27 mouse cellular contexts compared by ENCODE assay signal in genomic region chr8:11846807-11847206, GRCm38 (mm10). TPM values are rescaled to one million over a fixed set of nuclear protein-coding genes. Genes with fewer than 3 reads are reported as not detected.
"Had no signal": no experiment of that assay in that cellular context is flagged by ENCODE, and none has a peak within 500 bp of the region (broad histone marks: within the 10 kb centered on the region; RNA-seq: fewer than 3 reads in every experiment).

No protein-coding gene starts in this region.

- DNase-seq: forebrain, postnatal 0 days; heart, adult 18-20 months; heart, postnatal 10 days; heart, postnatal 4 days; kidney, adult 11 months; kidney, adult 2 months; kidney, adult 9 months; kidney, postnatal 14 days; kidney, postnatal 36 days; liver; liver, embryonic 13.5 days; liver, postnatal 0 days had no signal

- H3K27ac ChIP-seq: heart, embryonic 10.5 days; hindbrain, embryonic 10.5 days; hindbrain, embryonic 12.5 days; hindbrain, embryonic 14.5 days; intestine, embryonic 15.5 days; kidney, embryonic 15.5 days; kidney, postnatal 0 days; left cerebral cortex, adult 2 months; limb, embryonic 10.5 days; limb, embryonic 12.5 days; liver, embryonic 13.5 days; liver, embryonic 15.5 days had no signal

- H3K4me3 ChIP-seq: heart, embryonic 10.5 days; heart, embryonic 12.5 days; hindbrain, embryonic 10.5 days; hindbrain, embryonic 12.5 days; intestine, embryonic 15.5 days; kidney, embryonic 15.5 days; left cerebral cortex, adult 2 months; limb, embryonic 10.5 days; limb, embryonic 12.5 days; liver, embryonic 13.5 days; liver, embryonic 15.5 days had no signal

RNA-seq across cellular contexts. Expression of gene Tex29, which starts 6.5 kb away (rescaled TPM):
- total RNA-seq: forebrain, postnatal 0 days; gastrocnemius, adult 8-10 months; granulocyte monocyte progenitor cell, adult 5-6 weeks; heart, adult 18-20 months; heart, adult 8-10 months; heart, postnatal 10 days; heart, postnatal 4 days had no signal
